Mouse (Mus musculus): ENCODE measurements at regions not wholly inside any gene's neighbourhood (a gene's known extent, or its start where the extent isn't known, plus 50 kb on each side); places are given as distances from the start of the nearest gene placed in this dataset. TPM values are rescaled to one million over a fixed set of nuclear protein-coding genes. Genes with fewer than 3 reads are reported as not detected.
"Not testable (repeated sequence)": the region's sequence is repeated elsewhere in the genome, so short reads cannot be mapped to it uniquely, and the experiment has no call there.

- no peaks in the 10 kb centered on the region for H3K27me3 ChIP-seq (ENCODE audit: low read depth, poor library complexity, severe bottlenecking)
- no peaks in the 10 kb centered on the region for H3K9me3 ChIP-seq (replicated peaks)
- H3K4me1 ChIP-seq, result no peaks in the 10 kb centered on the region
- no peak for DNase-seq (ENCODE audit: low spot score)
- H3K4me3 ChIP-seq, result no peak overlapping the region
- 85% methylated on average over 1 of the region's 1 CpGs for WGBS
- no peak overlapping the region for H3K27ac ChIP-seq (replicated peaks)
- H3K36me3 ChIP-seq, result no peaks in the 10 kb centered on the region
Observed at GRCm38 (mm10) chr14:96676213-96676612, 157.3 kb upstream of the Klhl1 start.

GRCm38 (mm10) chr14:96668635-96669034 is 149.7 kb upstream of the Klhl1 start:
- Histone ChIP-seq H3K9me3 (replicated peaks) (no peaks in the 10 kb centered on the region), H3K27ac (replicated peaks) (no peak overlapping the region), H3K4me1 (no peaks in the 10 kb centered on the region), H3K36me3 (no peaks in the 10 kb centered on the region), H3K27me3 (ENCODE audit: low read depth, poor library complexity, severe bottlenecking) (no peaks in the 10 kb centered on the region), H3K4me3 (no peak overlapping the region)
- WGBS, result 86% methylated on average over 2 of the region's 2 CpGs
- DNase-seq (ENCODE audit: low spot score), result no peak

DNA sequence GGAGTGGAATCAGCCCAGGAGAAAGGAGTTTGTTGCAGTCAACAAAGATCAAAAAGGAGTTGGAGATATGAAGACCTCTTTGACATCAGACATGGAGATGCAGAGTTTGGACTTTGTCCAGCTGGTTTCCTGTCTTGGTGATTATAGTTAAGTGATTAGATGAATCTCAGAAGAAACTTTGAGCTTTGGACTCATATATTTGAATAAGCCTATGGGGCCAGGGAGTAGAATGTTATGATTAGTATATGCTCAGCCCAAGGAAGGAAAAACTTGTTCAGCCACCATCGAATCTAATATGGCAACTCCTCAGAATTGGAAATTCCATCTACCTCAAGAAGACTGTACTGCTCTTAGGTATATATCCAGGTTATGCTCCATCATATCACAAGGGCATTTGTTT is 137.6 kb upstream of the Klhl1 start:
- Histone ChIP-seq H3K9me3 (replicated peaks) (no peaks in the 10 kb centered on the region), H3K4me3 (no peak overlapping the region), H3K36me3 (no peaks in the 10 kb centered on the region), H3K27me3 (ENCODE audit: low read depth, poor library complexity, severe bottlenecking) (no peaks in the 10 kb centered on the region), H3K4me1 (no peaks in the 10 kb centered on the region), H3K27ac (replicated peaks) (no peak overlapping the region)
- WGBS, result 90% methylated on average over 1 of the region's 1 CpGs
- DNase-seq (ENCODE audit: low spot score), result no peak

DNA sequence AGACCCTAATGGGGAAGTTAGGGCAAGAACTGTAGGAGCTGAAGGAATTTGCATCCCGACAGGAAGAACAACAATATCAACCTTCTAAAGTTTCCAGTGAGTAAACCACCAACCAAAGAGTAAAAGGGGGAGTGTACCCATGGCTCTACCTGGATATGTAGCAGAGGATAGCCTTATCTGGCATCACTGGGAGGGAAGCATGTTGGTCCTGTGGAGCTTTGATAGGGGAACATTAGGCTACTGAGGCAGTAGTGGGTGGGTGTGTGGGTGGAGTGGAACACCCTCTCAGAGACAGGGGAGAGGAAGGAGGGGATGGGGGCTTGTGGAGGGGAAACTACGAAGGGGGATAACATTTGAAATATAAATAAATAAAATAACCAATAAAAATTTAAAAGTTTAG is 111.4 kb upstream of the Klhl1 start:
- Histone ChIP-seq H3K4me1 (no peaks in the 10 kb centered on the region), H3K27ac (replicated peaks) (no peak overlapping the region), H3K9me3 (replicated peaks) (no peaks in the 10 kb centered on the region), H3K36me3 (no peaks in the 10 kb centered on the region), H3K27me3 (ENCODE audit: low read depth, poor library complexity, severe bottlenecking) (no peaks in the 10 kb centered on the region), H3K4me3 (no peak overlapping the region)
- 86% methylated on average over 2 of the region's 2 CpGs for WGBS
- no peak for DNase-seq (ENCODE audit: low spot score)

GRCm38 (mm10) chr14:96606736-96607135 is 87.8 kb upstream of the Klhl1 start:
- no peaks in the 10 kb centered on the region for H3K27me3 ChIP-seq (ENCODE audit: low read depth, poor library complexity, severe bottlenecking)
- H3K27ac ChIP-seq (replicated peaks), result no peak overlapping the region
- DNase-seq (ENCODE audit: low spot score), result no peak
- H3K4me3 ChIP-seq, result no peak overlapping the region
- H3K4me1 ChIP-seq, result no peaks in the 10 kb centered on the region
- no peaks in the 10 kb centered on the region for H3K9me3 ChIP-seq (replicated peaks)
- H3K36me3 ChIP-seq, result no peaks in the 10 kb centered on the region
- WGBS, result 88% methylated on average over 4 of the region's 4 CpGs

DNA sequence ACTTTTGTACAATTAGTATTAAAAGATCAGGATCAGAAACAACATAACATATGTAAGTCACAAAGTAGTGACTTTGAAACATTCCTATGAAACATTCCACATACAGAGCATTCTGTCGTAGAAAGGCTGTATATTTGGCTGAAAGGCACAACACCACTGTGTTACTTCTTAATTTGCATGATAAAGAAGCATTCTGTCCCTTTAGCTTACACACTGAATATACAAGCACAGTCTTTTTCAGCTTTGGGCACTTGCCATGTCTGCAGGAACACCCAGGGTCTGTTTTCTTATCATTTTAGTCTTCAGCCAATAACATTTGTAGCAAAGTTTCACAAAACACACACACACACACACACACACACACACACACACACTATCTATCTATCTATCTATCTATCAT is 82.2 kb upstream of the Klhl1 start:
- H3K9me3 ChIP-seq (replicated peaks); H3K4me3 ChIP-seq; DNase-seq (ENCODE audit: low spot score); H3K27me3 ChIP-seq (ENCODE audit: low read depth, poor library complexity, severe bottlenecking); H3K36me3 ChIP-seq; H3K27ac ChIP-seq (replicated peaks); H3K4me1 ChIP-seq: not testable (repeated sequence)
- 31% methylated on average over 1 of the region's 1 CpGs for WGBS

- no peak overlapping the region for H3K27ac ChIP-seq (replicated peaks)
- H3K36me3 ChIP-seq, result no peaks in the 10 kb centered on the region
- no peak overlapping the region for H3K4me3 ChIP-seq
- DNase-seq (ENCODE audit: low spot score), result no peak
- no peaks in the 10 kb centered on the region for H3K27me3 ChIP-seq (ENCODE audit: low read depth, poor library complexity, severe bottlenecking)
- no peaks in the 10 kb centered on the region for H3K9me3 ChIP-seq (replicated peaks)
- no peaks in the 10 kb centered on the region for H3K4me1 ChIP-seq
Observed at GRCm38 (mm10) chr14:96592051-96592450, 73.1 kb upstream of the Klhl1 start.

Small RNA genes lying in the stretch of these regions (microRNA-seq; reads per million reads assigned to microRNA genes)
- gene Gm27441, result not detected

All from midbrain, embryonic 10.5 days (tissue).